Mouse (Mus musculus): ENCODE data around the gene Foxl2.

Foxl2 gene

GRCm38 (mm10) chr9:98955103-98955715, at the start of gene Foxl2:
Gene Foxl2 (plus strand): TSS chr9:98955288.
- DNase-seq: no peak

DNA sequence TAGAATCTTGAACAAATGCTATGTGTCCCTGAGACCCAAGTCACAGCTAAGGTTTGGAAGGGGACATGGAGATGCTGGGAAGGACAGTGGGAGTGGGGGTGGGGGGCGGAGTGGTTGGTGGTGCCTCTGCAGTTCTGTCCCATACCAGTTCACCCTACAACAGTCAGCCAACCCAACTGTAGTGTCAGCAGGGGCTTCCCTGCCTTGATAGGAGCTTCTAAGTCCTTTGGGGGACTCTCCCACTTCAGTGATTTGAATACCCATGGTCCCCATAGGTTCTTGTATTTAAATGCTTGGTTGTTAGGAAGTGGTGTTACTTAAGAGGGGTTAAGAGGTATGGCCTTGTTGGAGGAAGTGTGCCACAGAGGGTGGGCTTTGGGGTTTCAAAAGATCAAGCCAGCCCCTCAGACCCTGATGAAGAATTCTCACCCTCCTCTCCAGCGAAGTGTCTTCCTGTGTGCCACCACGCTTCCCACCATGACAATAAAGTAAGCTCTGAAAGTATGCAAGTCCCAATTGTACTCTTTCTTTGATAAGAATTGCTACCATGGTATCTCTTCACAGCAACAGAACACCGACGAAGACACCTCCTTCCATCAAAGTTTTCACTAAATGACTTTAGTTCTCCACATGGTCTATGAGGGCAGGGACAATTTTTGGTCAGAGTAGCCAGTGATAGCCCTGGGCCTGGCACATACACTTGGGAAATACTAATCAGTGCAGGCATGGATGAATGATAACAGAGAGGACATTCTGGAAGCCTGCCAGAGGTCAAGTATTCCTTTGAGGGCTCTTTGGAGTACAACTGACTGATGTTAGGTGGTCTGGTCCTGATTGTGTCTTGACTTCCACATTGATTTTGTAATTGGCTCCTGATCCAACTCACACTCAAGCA, 34.2 kb upstream of the Foxl2 start:
- DNase-seq: no peak

GRCm38 (mm10) chr9:98923119-98923518, 32.0 kb upstream of the Foxl2 start:
- DNase-seq: no peak

GRCm38 (mm10) chr9:98924183-98924582, 30.9 kb upstream of the Foxl2 start:
- no peak for DNase-seq

GRCm38 (mm10) chr9:98929496-98929895, 25.6 kb upstream of the Foxl2 start:
- peak in 1 of 2 experiments; percentile 16 for DNase-seq

DNA sequence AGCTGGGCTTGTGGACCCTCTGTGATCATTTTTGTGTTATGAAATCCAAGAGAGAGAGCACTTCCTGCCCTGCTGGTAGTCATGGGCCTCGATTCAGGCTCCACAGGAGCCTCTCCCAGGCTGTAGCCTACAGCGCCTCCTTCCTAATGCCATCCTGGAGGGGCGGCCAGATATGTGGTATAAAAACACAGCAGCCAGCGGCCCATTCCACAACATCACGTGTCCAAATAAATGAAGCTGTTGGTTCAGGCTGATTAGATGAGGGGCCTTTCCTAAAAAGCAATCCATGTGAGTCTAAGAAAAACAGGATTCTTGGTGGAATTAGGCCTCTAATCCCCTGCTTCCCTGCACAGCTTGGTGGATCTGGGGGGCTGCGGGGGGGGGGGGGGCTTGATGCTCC, 22.2 kb upstream of the Foxl2 start:
- DNase-seq: no peak

DNA sequence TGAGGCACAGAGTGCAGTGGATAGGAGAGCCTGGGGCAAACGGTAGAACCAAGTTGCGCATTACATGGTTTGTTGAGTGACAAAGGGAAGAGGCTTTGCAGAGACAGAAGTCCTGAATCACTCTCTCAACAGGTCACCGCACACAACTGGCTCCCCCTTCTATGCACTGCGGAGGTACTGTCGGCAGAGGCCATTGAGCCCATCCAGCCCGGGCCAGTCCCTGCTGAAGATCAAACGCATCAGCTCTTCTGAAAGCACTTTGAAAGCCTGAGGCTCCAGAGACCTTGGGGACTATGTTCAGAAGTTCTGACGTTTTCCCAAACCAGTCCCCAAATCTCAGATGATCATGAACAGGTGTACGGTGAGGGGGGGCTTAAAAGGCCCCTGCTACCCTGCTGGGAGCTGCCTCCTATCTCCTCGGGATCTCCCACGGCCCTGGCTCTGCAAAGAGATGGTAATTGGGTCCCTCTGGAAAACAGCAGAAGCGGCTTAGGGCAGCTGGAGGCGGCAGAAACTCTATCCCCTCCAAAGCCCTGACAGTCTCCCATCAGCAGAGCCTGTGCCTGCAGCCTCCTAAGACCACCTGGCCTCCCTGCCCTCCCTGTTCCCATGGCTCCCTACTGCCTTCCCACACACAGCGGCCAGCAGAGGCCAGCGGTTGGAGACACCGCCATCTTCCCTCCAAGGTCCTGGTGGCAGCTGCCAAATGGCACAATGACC, 19.7 kb upstream of the Foxl2 start:
- no peak for DNase-seq

DNA sequence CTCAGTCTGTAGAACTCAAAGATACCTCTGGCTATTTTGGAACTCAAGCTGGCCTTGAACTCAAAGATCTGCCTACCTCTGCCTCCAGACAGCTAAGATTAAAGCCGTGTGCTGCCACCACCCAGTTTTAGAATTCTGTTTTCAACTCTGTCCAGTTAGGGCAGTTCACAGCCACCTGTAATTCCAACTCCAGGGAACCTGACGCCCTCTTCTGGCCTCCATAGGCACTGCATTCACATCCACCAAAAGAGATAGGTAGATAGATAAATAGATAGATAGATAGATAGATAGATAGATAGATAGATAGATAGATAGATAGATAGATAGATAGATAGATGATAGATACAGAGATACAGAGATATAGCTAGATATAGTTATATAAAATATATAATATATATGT, 15.8 kb upstream of the Foxl2 start:
- no peak for DNase-seq

DNA sequence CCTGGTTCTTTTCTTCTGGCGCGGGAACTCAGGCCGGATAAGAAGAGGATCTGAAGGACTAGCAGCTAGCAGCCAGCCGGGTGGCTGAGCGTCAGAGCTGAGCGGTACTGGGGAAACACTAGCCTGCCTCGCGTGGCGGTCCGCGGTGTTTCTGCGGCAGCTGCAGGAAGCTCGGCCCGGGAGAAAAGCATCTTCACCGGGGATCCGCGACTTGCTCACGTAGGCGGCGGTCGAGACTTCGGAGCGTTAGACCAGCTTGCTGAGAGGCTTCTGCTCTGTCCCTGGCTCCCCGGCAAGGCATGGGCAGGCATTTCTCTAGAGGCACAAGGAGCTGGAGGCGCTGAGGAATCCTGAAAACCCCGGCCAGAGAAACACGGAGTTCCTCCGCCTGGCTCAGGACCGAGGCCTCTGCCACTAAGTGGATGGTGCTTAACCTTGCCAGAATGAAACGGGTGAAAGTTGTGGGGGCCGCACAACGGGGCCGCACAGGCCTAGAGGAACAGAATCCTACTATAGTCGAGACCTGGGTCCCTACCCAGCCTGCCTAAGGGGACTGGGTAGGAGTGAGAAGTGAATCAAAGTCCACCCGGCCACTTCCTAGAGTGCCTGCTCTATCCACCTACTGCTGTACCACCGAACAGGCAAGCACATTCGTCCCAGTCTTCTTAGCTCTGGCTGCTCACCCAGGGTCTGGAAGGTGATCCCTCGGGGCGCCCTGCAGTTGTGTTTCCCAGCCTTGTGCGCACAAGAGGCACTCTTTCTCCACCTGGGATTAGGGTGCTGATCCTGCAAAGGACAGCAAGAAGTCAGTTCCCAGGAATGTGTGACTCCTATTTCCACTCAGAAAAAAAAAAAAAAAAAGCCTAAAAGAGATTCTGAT, 2.7 kb upstream of the Foxl2 start:
- no peak for DNase-seq

DNA sequence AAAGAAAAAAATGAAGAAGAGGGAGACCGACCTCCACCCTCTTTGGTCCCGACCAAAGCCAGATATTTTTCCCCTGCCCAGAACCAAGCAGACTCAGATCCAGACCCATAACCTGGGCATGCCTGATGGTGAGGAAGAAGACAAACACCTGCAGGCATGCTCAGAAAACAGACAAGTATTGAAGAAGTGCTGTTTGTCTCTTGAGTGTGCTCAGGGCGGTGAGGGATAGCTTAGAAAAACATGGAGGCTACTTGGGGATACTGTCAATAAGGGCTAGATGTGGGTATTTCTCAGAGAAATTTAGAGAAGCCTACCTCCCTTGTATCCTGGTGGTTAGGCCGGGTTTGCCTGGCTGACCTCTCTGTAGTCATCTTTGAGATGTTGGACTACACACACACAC, 1.8 kb upstream of the Foxl2 start:
- no peak for DNase-seq

GRCm38 (mm10) chr9:98953830-98954229, 1.3 kb upstream of the Foxl2 start:
- no peak for DNase-seq

GRCm38 (mm10) chr9:98954391-98955102, 541 bp upstream of the Foxl2 start:
- DNase-seq: no peak

DNA sequence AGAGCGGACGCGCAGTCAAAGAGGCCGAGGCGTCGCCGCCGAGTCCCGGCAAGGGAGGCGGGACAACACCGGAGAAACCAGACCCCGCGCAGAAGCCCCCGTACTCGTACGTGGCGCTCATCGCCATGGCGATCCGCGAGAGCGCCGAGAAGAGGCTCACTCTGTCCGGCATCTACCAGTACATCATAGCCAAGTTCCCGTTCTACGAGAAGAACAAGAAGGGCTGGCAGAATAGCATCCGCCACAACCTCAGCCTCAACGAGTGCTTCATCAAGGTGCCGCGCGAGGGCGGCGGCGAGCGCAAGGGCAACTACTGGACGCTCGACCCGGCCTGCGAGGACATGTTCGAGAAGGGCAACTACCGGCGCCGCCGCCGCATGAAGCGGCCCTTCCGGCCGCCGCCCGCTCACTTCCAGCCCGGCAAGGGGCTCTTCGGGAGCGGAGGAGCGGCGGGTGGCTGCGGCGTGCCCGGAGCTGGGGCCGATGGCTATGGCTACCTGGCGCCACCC, 682 bp downstream of the Foxl2 start:
- DNase-seq: no peak

DNA sequence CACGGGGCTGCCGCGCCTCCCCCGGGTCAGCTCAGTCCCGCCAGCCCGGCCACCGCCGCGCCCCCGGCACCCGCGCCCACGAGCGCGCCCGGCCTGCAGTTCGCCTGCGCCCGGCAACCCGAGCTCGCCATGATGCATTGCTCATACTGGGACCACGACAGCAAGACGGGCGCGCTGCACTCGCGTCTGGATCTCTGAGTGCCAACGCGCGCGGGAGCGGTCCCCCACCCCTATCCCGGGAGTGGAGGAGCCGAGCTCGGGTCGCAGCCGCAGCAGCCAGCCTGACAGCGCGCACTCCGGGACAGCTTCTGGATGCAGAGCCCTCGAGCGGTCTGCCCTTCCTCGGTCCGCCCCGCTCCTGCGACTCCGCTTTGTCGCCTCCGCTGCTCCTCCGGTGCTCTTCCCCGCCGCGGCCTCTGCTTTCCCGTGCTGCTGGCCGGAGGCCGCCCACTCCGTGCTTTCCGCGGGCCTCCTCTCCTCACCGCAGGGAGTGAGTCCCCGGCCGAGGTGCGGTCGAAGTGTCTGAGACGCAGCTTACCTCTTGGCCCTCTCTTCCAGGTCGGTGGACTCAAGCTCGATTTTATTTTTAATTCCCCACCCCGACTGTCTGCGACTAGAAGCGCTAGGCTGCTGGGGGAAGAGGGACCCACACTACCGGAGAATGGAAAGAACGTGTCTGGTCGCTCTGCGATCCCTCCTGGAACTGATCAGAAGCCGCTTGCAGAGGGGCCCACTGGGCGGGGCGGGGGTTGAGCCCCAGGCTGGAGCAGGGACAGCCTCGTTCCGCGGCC, 1.7 kb downstream of the Foxl2 start:
- DNase-seq: no peak

GRCm38 (mm10) chr9:98957751-98958351, 2.8 kb downstream of the Foxl2 start:
- no peak for DNase-seq

- DNase-seq: no peak
These were observed 3.5 kb downstream of the Foxl2 start for GRCm38 (mm10) chr9:98958628-98959027.

- DNase-seq: no peak
These were observed 4.8 kb downstream of the Foxl2 start for GRCm38 (mm10) chr9:98959851-98960250.

GRCm38 (mm10) chr9:98960348-98960747, 5.3 kb downstream of the Foxl2 start:
- DNase-seq: no peak

GRCm38 (mm10) chr9:98961591-98962477, 6.7 kb downstream of the Foxl2 start:
- no peak for DNase-seq
